Mouse (Mus musculus) urinary bladder, adult 2 months (tissue): ENCODE data around the gene Snai3. TPM values are rescaled to one million over a fixed set of nuclear protein-coding genes. Genes with fewer than 3 reads are reported as not detected.

Experiments used
- DNase-seq: peaks from one replicate; pipeline ENCODE4 v3.0.0; 2022; ENCODE audit warnings: low spot score
- polyA plus RNA-seq: library from polyadenylated mRNA; depleted of rRNA; stranded (reverse); fragments of >200 nt; gene quantifications from 2 replicates; pipeline ENCODE4 v1.2.3, GENCODE M21; 2012; rRNA removed

Gene Snai3
- polyA plus RNA-seq, 1 experiment: 3.2 TPM

- no peak for DNase-seq
Measured at GRCm38 (mm10) chr8:122430646-122431045, 29.9 kb downstream of the Snai3 start.

- DNase-seq: no peak
Measured at GRCm38 (mm10) chr8:122430058-122430636, 30.4 kb downstream of the Snai3 start.

GRCm38 (mm10) chr8:122428163-122428562 lies 32.4 kb downstream of the Snai3 start:
- no peak for DNase-seq

GRCm38 (mm10) chr8:122427607-122428006 lies 32.9 kb downstream of the Snai3 start:
- no peak for DNase-seq

- no peak for DNase-seq
Measured at GRCm38 (mm10) chr8:122426145-122426544, 34.4 kb downstream of the Snai3 start.

GRCm38 (mm10) chr8:122423659-122424058 lies 36.9 kb downstream of the Snai3 start:
- no peak for DNase-seq

- DNase-seq: no peak
Measured at GRCm38 (mm10) chr8:122423217-122423616, 37.3 kb downstream of the Snai3 start.

- DNase-seq: no peak
Measured at GRCm38 (mm10) chr8:122421376-122422070, 39.0 kb downstream of the Snai3 start, which contains the start of gene Il17c. Gene Il17c, plus strand, starts transcription at chr8:122422020.

GRCm38 (mm10) chr8:122419881-122420555 lies 40.5 kb downstream of the Snai3 start:
- DNase-seq: no peak

GRCm38 (mm10) chr8:122415554-122415953 lies 45.0 kb downstream of the Snai3 start:
- DNase-seq: no peak

GRCm38 (mm10) chr8:122414311-122414710 lies 46.2 kb downstream of the Snai3 start:
- DNase-seq: no peak

GRCm38 (mm10) chr8:122407678-122408077 lies 52.9 kb downstream of the Snai3 start:
- no peak for DNase-seq

- no peak for DNase-seq
Measured at GRCm38 (mm10) chr8:122405146-122405805, 55.3 kb downstream of the Snai3 start.

Other genes with a start within 250 kb of the Snai3 start
- gene Zfpm1, start 178.6 kb downstream of the Snai3 start, polyA plus RNA-seq: 13.2 and 16.2 TPM in 2 replicates
- 0.19 and 0.23 TPM in 2 replicates for gene Trhr2, start 100.0 kb downstream of the Snai3 start, polyA plus RNA-seq
- 26.4 and 29.9 TPM in 2 replicates for gene Zc3h18, start 84.1 kb downstream of the Snai3 start, polyA plus RNA-seq
- not detected in 2 replicates for gene Il17c, start 38.7 kb downstream of the Snai3 start, polyA plus RNA-seq
- 115 and 130 TPM in 2 replicates for gene Cyba, start 27.8 kb downstream of the Snai3 start, polyA plus RNA-seq
- 18.0 and 26.0 TPM in 2 replicates for gene Mvd, start 17.3 kb downstream of the Snai3 start, polyA plus RNA-seq
- gene Rnf166, start 15.3 kb upstream of the Snai3 start, polyA plus RNA-seq: 61.1 and 64.7 TPM in 2 replicates
- gene Ctu2, start 15.4 kb upstream of the Snai3 start, polyA plus RNA-seq: 27.6 and 33.1 TPM in 2 replicates
- 68.9 and 70.9 TPM in 2 replicates for gene Piezo1, start 90.6 kb upstream of the Snai3 start, polyA plus RNA-seq
- 6.6 and 9.9 TPM in 2 replicates for gene Cdt1, start 107.3 kb upstream of the Snai3 start, polyA plus RNA-seq
- gene Aprt, start 116.2 kb upstream of the Snai3 start, polyA plus RNA-seq: 88.1 and 93.0 TPM in 2 replicates
- 16.2 and 20.8 TPM in 2 replicates for gene Galns, start 150.7 kb upstream of the Snai3 start, polyA plus RNA-seq
- 108 and 113 TPM in 2 replicates for gene Trappc2l, start 150.9 kb upstream of the Snai3 start, polyA plus RNA-seq
- 0.06 TPM in 1 of 2 replicates, not detected in the other for gene Pabpn1l, start 162.0 kb upstream of the Snai3 start, polyA plus RNA-seq
- gene Cbfa2t3, start 238.4 kb upstream of the Snai3 start, polyA plus RNA-seq: 0.95 and 4.0 TPM in 2 replicates